Mouse (Mus musculus): ENCODE measurements around the gene Gm3383. TPM values are rescaled to one million over a fixed set of nuclear protein-coding genes. Genes with fewer than 3 reads are reported as not detected.
"Not testable (repeated sequence)": the region's sequence is repeated elsewhere in the genome, so short reads cannot be mapped to it uniquely, and the experiment has no call there.

Gene Gm3383
- polyA plus RNA-seq (2016; fragmentation: Nextera tagmentation; extraction: Ambion mirVana), result 0.64 and 1.2 TPM in 2 replicates

DNA sequence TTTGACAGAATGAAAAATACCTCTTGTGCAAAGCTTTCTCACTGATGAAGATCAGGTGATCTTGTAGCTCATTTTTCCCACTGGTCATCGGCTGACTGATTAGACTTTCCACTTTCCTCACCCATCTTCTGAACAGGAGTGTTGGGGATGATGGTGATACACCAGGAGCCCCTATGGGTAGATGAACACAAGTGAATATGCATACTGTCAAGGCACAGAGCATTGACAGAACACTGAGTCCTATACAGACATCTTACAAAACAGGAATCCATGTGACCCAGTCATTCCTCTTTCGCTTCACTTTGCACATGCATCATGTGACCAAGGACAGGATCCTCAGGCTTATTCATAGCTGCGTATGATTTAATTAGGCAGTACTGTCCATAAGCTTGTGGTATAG is at the start of gene Gm3383:
Gm3383 (minus strand) TSS at position 101 of the 400 bp plus-strand sequence.
- not testable (repeated sequence) for ATAC-seq (ENCODE audit: insufficient number of reproducible peaks, insufficient read depth, low FRiP score, low TSS enrichment); H3K27me3 ChIP-seq; H3K4me1 ChIP-seq; H3K4me3 ChIP-seq; H3K36me3 ChIP-seq; H3K27ac ChIP-seq; H3K9me3 ChIP-seq; H3K4me2 ChIP-seq (replicated peaks); H3K9ac ChIP-seq
- no CpG with 5 or more reads among the region's 3 CpGs for WGBS

DNA sequence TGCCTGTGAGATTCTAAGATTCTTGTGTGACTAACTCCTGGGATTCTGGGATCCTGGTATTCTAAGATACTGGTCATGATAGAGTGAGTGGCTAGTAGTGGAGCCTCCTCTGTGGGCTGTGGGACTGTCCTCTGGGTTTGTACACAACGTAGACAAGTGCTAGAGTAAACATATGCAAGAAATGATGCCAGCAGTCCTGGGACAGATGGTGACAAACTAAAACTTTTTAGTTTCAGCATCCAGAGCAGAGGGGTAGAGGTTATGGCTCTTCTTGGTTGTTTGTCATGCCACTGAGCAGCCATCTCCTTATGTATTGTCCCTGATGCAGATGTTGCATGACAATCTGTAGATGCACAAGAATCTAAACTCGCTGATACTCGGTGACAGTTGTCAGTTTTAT is 48.1 kb upstream of the Gm3383 start:
- ATAC-seq (ENCODE audit: insufficient number of reproducible peaks, insufficient read depth, low FRiP score, low TSS enrichment); H3K9me3 ChIP-seq; H3K36me3 ChIP-seq; H3K9ac ChIP-seq; H3K4me3 ChIP-seq; H3K27me3 ChIP-seq; H3K4me1 ChIP-seq; H3K27ac ChIP-seq; H3K4me2 ChIP-seq (replicated peaks): not testable (repeated sequence)
- WGBS, result 85% methylated on average over 3 of the region's 3 CpGs

DNA sequence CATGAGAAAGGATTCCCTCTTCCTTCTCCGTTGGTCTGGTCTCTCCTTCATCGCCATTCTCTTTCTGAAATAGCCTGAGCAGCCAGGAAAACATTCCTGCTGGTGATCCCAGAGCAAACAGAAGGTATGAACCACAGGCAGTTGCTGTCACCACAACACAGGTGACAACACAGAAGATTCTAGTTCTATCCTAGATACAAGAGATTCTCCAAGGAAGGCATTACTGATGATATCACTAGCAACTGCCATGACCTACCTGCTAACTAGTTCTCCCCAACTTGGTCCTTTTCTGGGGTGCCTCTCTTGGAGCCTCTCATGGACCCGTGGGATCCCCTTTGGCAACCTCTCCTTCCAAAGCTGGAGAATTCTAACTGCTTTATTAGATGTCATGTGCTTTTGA is 22.4 kb upstream of the Gm3383 start, which contains the start of gene Gm3424:
Gm3424 (minus strand) TSS at position 101 of the 400 bp plus-strand sequence.
- no CpG with 5 or more reads among the region's 3 CpGs for WGBS

DNA sequence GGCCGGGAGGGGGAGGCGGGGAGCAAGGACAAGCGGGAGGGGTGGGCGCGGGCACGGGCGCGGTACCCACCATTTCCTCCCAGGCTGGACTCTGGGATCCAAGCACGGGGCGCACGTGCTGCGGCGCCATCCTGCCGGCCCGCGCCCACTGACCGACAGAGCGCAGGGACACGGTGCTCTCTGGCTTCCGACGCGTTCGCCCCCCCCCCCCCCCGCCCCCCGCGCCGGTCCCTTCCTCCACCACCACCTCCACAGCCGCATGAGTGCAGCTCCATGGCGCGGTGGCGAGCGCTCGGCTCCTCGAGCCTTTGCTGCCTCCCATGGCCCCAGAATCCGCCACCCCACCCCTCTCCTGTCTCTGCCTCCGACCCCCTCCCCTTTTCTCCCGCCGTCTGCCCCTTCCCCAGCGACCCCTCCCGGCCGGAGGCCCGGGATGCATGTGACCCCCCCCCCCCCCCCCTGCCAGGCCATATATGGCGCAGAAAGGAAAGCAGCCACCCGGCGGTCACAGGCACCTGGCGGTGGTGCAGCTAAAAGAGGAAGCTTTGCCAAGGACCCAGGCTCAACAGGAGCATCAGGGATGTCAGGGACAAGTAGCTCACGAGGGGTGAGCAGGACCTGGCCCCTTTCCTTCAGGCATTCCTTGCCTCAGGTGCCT is 5.0 kb upstream of the Gm3383 start:
- H3K27ac ChIP-seq; H3K4me3 ChIP-seq; H3K4me2 ChIP-seq (replicated peaks); H3K36me3 ChIP-seq; H3K9me3 ChIP-seq; H3K27me3 ChIP-seq; H3K4me1 ChIP-seq; ATAC-seq (ENCODE audit: insufficient number of reproducible peaks, insufficient read depth, low FRiP score, low TSS enrichment); H3K9ac ChIP-seq: not testable (repeated sequence)
- no CpG with 5 or more reads among the region's 47 CpGs for WGBS

More for the DNA sequence above, 22.4 kb upstream of the Gm3383 start, which contains the start of gene Gm3424:
- H3K27ac ChIP-seq; ATAC-seq (ENCODE audit: insufficient number of reproducible peaks, insufficient read depth, low FRiP score, low TSS enrichment); H3K4me2 ChIP-seq (replicated peaks); H3K9ac ChIP-seq; H3K9me3 ChIP-seq; H3K4me3 ChIP-seq; H3K36me3 ChIP-seq; H3K4me1 ChIP-seq; H3K27me3 ChIP-seq: not testable (repeated sequence)

DNA sequence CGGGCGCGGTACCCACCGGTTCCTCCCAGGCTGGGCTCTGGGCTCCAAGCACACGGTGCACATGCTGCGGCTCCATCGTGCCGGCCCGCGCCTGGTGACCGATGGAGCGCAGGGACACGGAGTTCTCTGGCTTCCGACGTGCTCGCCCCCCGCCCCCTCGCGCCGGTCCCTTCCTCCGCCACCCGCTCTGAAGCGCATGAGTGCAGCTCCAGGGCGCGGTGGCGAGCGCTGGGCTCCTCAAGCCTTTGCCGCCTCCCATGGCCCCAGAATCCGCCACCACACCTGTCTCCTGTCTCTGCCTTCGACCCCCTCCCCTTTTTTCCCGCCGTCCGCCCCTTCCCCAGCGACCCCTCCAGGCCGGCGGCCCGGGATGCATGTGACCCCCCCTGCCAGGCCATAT is 66.3 kb downstream of the Gm3383 start, which contains the start of gene Gm3373:
Gm3373 (minus strand) TSS at position 101 of the 400 bp plus-strand sequence.
- H3K4me1 ChIP-seq; H3K9ac ChIP-seq; H3K27me3 ChIP-seq; H3K27ac ChIP-seq; H3K9me3 ChIP-seq; H3K4me3 ChIP-seq; H3K4me2 ChIP-seq (replicated peaks); ATAC-seq (ENCODE audit: insufficient number of reproducible peaks, insufficient read depth, low FRiP score, low TSS enrichment); H3K36me3 ChIP-seq: not testable (repeated sequence)
- no CpG with 5 or more reads among the region's 37 CpGs for WGBS

DNA sequence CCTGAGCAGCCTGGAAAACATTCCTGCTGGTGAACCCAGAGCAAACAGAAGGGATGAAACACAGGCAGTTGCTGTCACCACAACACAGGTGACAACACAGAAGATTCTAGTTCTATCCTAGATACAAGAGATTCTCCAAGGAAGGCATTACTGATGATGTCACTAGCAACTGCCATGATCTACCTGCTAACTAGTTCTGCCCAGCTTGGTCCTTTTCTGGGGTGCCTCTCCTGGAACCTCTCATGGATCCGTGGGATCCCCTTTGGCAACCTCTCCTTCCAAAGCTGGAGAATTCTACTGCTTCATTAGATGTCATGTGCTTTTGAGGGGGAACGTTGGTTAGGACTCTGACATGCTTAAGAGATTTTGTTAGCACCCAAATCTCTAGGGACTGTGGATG is 120.4 kb downstream of the Gm3383 start, which contains the start of gene Gm9603:
Gm9603 (minus strand) TSS at position 101 of the 400 bp plus-strand sequence.
- H3K4me2 ChIP-seq (replicated peaks); H3K4me1 ChIP-seq; ATAC-seq (ENCODE audit: insufficient number of reproducible peaks, insufficient read depth, low FRiP score, low TSS enrichment); H3K27ac ChIP-seq; H3K36me3 ChIP-seq; H3K9ac ChIP-seq; H3K27me3 ChIP-seq; H3K9me3 ChIP-seq; H3K4me3 ChIP-seq: not testable (repeated sequence)
- no CpG with 5 or more reads among the region's 2 CpGs for WGBS

DNA sequence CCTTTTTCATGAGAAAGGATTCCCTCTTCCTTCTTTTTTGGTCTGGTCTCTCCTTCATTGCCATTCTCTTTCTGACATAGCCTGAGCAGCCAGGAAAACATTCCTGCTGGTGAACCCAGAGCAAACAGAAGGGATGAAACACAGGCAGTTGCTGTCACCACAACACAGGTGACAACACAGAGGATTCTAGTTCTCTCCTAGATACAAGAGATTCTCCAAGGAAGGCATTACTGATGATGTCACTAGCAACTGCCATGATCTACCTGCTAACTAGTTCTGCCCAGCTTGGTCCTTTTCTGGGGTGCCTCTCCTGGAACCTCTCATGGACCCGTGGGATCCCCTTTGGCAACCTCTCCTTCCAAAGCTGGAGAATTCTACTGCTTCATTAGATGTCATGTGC is 174.9 kb downstream of the Gm3383 start, which contains the start of gene Gm8265:
Gm8265 (minus strand) TSS at position 101 of the 400 bp plus-strand sequence.
- not testable (repeated sequence) for H3K4me1 ChIP-seq; H3K9me3 ChIP-seq; H3K9ac ChIP-seq; H3K4me3 ChIP-seq; H3K27ac ChIP-seq; H3K4me2 ChIP-seq (replicated peaks); H3K36me3 ChIP-seq; ATAC-seq (ENCODE audit: insufficient number of reproducible peaks, insufficient read depth, low FRiP score, low TSS enrichment); H3K27me3 ChIP-seq
- no CpG with 5 or more reads among the region's 1 CpGs for WGBS

Other genes starting within 250 kb of the Gm3383 start
- gene Gm8265, start 175.0 kb downstream of the Gm3383 start, polyA plus RNA-seq (2016; fragmentation: Nextera tagmentation; extraction: Ambion mirVana), result not detected in 2 replicates
- not detected in 2 replicates for gene Gm9603, start 120.5 kb downstream of the Gm3383 start, polyA plus RNA-seq (2016; fragmentation: Nextera tagmentation; extraction: Ambion mirVana)
- gene Gm3373, start 66.4 kb downstream of the Gm3383 start, polyA plus RNA-seq (2016; fragmentation: Nextera tagmentation; extraction: Ambion mirVana), result 0.28 TPM in 1 of 2 replicates, not detected in the other
- gene Gm3424, start 22.3 kb upstream of the Gm3383 start, polyA plus RNA-seq (2016; fragmentation: Nextera tagmentation; extraction: Ambion mirVana), result not detected in 2 replicates
- gene Gm8237, start 72.4 kb upstream of the Gm3383 start, polyA plus RNA-seq (2016; fragmentation: Nextera tagmentation; extraction: Ambion mirVana), result 0.26 TPM in 1 of 2 replicates, not detected in the other
- 0.52 and 0.56 TPM in 2 replicates for gene Gm3248, start 153.8 kb upstream of the Gm3383 start, polyA plus RNA-seq (2016; fragmentation: Nextera tagmentation; extraction: Ambion mirVana)
- gene Gm3453, start 171.2 kb upstream of the Gm3383 start, polyA plus RNA-seq (2016; fragmentation: Nextera tagmentation; extraction: Ambion mirVana), result not detected in 2 replicates

Data from embryonic facial prominence, embryonic 12.5 days (tissue).